Mouse (Mus musculus) megakaryocyte, embryonic 14.5 days (primary cell): ENCODE results near the gene Prpf19.

Experiments
- FLI1 ChIP-seq: IDR thresholded peaks from 2 replicates; pipeline ENCODE4 v1.6.1; 2012; ENCODE audit warnings: low read length, inconsistent platforms, mixed read lengths
- GATA1 ChIP-seq: IDR thresholded peaks from 3 replicates; pipeline ENCODE4 v1.6.1; 2012; ENCODE audit warnings: mixed read lengths, low read length, inconsistent platforms, borderline replicate concordance

DNA sequence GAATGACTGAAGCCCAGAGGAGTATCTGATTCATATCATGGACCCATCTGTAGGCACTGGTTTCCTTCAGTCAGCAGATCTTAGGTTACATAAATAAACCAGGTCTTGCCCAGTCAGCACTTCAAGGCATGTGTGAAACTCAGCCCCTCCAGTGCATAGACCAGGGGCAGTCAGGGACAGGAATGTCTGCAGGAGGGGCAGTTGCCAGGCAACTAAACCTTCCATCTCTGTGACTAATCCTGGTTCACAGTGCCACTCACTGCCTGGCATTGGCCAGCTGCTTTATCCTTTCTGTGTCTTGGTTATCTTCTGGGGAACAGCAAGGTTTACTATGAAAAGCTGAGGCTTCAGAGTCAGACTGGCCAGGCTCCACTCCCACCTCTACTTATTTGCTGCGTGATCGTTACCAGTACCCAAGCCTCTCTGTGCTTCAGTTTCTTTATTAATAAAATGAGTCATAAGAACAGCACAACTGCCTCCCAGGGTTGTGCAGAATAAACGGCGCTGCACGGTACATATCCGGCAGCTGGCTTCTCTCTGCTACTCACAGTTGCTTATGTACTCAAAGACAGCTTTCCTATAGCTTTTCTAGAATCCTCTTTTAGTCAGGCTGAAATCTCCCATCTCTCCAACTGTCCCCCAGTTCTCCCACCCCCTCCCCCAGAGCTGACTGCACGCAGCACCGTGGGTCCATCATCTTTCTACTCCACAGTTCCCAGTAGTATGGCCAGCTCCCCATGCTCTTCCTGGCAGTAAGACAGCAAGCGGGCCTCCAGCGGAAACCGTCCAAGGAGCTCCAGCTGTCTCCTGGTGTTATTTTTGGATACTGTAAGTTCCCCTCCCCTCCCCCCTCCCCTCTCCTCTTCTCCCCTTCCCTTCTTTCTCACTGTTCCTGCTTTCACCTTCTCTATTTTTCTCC, 57.2 kb downstream of the Prpf19 start:
- TF ChIP-seq GATA1 (no peak), FLI1 (no peak)
